Mouse (Mus musculus) granulocyte monocyte progenitor cell, adult 5-6 weeks (primary cell): Measurements from ENCODE around the gene Wdr83. TPM values are rescaled to one million over a fixed set of nuclear protein-coding genes. Genes with fewer than 3 reads are reported as not detected.

Source experiments
- ATAC-seq: replicated peaks from 2 replicates; pipeline ENCODE4 v1.8.0; 2016; ENCODE audit warnings: mild to moderate bottlenecking, moderate TSS enrichment, inconsistent platforms; ENCODE audit not compliant: poor library complexity, severe bottlenecking
- total RNA-seq, 2 experiments: library from RNA; stranded (forward) in 1 of 2; stranded (reverse) in 1 of 2; fragments of 200-712, 200-1000 nt in 1 of 2; fragments of >200 nt in 1 of 2; fragmentation: Nextera tagmentation in 1 of 2; gene quantifications; 2 replicates each; pipeline ENCODE4 v1.2.3; 2014 to 2017

Gene Wdr83
- total RNA-seq, 2 experiments from 2014 or later = 23.3 to 81.8 TPM

DNA sequence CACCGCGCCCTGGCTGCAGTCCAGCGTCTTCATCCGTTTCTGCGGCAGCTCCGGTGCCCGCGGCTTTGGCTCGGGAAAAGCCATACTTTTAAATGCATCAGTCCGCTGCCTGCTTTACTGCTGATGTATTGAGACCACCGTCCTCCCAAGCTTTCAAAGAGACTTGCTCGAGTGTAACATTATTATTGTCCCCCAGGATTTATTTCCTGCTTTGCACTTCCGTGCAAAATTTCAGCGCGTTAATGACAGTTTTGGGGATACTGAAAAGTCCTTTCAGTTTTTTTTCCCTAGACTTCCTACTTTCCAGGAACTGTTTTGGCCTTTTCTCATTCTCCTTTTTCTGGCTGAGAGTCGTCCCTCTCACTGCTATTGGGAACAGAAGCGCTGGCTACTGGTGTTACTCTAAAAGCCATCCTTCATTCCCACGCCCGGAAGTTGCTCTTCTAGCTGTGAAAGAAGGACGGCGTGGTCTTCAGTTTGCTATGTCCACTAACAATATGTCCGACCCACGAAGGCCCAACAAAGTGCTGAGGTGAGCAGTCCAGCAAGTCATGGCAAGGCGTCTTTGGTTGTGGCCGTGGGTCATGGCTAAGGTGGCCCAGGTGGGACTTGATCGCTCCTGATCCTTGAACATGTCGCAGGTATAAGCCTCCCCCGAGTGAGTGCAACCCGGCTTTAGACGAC lies 432 bp downstream of the Wdr83 start, which contains the start of gene Wdr83os:
Gene Wdr83os (plus strand): TSS at position 209 of the 684 bp plus-strand sequence.
- ATAC-seq = no peak

DNA sequence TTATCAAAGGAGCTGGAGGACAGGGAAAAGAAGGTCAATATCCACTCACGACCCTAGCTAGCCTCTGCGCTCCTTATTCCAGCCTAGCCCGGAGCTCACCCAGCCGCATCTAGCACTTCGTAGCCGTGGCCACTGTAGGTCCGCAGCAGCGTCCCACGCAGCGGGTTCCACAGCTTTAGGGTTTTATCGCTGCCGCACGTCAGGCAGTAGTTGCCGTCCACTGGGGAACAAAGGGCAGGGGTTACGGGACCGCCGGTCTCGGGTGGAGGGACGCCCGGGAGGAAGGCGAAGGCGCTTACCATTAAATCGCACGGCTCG lies 933 bp downstream of the Wdr83 start:
- no peak for ATAC-seq

- ATAC-seq = peak; percentile 43
These were observed 4.1 kb downstream of the Wdr83 start for GRCm38 (mm10) chr8:85076993-85077392.

DNA sequence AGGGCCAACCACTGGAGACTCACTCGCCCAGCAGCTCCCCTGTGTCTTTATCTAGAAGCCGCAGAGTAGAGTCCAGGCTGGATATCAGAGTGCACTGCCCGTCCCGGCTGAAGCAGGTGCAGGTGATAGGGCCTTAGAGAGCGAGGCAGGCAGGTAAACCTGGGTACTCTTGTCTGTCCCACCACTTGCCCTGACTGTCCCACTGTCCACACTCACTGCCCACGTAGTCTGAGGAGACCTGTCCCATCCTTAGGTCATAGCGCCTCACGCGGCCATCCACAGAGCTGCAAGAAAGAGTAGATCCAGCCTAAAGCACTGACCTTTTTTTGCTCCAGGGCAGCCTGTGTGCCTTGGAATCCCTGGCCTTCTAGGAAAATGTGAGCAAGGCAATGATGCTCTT lies 5.1 kb downstream of the Wdr83 start:
- ATAC-seq = no peak

DNA sequence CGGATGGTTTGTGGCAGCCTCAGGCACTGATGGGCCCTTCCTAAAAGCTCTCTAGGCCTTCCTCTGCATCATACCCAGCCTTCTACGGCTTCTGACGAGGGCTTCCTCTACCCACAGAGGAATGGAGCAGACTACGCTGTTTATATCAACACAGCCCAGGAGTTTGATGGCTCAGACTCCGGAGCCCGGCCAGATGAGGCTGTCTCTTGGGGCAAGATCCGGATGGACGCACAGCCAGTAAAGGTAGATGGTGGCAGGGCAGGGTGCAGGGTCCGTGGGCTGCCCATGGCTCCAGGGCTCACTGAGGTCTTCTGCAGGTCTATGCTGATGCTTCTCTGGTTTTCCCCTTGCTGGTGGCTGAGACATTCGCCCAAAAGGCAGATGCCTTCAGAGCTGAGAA lies 6.5 kb downstream of the Wdr83 start:
- ATAC-seq = no peak

DNA sequence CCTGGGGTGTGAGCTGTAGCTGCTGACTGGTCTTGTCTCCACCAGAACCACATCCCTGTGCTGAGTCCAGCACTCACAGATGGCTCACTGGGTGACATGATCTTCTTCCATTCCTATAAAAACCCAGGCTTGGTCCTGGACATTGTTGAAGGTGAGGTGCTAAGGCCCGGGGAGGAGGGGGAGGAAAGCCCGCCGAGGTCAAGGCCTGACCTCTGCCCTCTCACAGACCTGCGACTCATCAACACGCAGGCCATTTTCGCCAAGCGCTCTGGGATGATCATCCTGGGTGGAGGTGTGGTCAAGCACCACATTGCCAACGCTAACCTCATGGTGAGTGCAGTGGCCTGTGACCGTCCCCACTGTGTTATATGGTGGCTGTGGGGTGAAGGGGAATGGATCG lies 6.9 kb downstream of the Wdr83 start:
- no peak for ATAC-seq

GRCm38 (mm10) chr8:85073041-85073612 lies 8.0 kb downstream of the Wdr83 start:
- no peak for ATAC-seq

DNA sequence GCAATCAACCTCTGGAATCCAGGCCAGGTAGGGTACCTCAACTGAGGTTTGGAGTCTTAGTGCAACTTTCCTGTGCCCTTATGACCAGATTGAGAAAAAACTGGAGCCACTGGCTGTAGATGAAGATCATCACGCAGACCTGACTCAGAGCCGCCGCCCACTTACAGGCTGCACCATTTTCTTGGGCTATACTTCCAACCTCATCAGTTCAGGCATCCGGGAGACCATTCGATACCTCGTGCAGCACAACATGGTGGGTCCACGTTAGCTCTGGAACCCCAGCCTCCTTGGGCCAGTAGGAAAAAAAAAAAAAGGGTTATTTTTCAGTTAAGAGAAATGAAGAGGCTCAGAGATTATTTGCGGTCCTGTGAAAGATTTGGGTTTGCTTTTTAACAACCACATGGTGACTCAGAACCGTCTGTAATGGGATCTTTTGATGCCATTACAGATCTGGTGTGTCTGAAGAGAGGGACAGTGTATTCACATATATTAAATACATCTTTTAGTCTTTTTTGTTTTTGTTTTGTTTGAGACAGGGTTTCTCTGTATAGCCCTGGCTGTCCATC lies 8.7 kb downstream of the Wdr83 start:
- no peak for ATAC-seq

- ATAC-seq = peak; percentile 87
These were observed 9.4 kb downstream of the Wdr83 start, which contains the start of gene Dhps for GRCm38 (mm10) chr8:85071514-85072281. TSS of gene Dhps (plus strand) at chr8:85071757.

- ATAC-seq = peak; percentile 26
These were observed 10.1 kb downstream of the Wdr83 start for GRCm38 (mm10) chr8:85071041-85071440.

DNA sequence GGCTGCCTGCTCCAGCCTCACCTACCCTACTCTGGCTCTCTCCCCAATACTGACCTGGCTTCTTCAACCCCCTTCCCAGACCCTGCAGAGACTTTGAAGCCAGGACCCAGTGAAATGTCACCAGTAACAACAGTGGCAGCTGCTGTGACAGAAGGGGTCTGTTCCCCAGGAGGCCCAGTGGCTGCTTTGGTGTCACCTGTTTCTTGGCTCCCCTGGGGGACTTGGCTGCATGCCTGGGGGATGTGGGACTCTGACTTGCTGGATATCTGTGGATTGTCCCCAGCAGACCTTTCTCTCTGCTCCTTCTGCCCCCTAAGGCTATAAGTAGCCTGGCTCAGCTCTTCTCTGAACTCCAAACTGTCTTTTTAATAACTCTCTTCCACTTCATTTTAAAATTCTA lies 13.1 kb downstream of the Wdr83 start, which contains the start of gene Gm5741:
Gene Gm5741 (minus strand): TSS at position 1 of the 400 bp plus-strand sequence.
- no peak for ATAC-seq

DNA sequence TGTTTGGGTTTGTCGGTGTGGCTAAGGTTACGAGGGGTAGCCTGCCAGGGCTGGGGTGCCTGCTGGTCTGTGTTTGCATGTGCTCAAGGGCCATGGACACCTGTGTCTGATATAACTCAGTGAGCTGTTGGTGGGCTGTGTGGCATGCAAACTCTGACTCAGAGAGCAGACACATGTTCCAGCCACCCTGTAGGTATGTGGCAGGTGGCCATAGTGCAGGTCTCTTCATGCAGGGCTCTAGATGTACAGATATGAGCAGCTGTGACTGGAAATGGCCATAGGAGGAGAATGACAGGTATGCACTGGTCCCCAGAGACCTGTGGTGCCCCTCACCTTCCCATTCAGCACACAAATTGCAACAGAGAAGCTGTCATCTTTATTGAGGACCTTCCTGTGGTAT lies 14.0 kb downstream of the Wdr83 start:
- ATAC-seq = no peak

DNA sequence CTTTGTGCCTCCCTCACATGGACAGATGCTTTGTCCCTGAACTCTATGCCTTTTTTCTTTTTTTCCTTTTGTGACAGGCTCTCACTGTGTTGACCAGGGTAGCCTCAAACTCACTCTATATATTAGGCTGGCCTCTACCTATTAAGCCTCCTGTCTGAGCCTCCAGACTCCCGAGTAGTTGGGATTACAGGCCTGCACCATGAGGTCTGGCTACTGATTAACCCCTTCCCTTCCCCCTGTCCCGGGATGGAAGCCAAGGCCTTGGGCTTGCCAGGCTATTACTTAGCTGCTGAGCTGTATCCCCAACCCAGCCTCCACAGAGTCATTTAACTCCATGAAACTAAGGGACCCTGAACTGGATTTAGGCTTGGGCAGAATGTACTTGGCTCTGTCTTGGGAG lies 15.9 kb downstream of the Wdr83 start:
- ATAC-seq = no peak

- no peak for ATAC-seq
These were observed 18.5 kb downstream of the Wdr83 start for GRCm38 (mm10) chr8:85062603-85063002.

GRCm38 (mm10) chr8:85059879-85060616 lies 21.1 kb downstream of the Wdr83 start, which contains the start of gene Fbxw9:
TSS of gene Fbxw9 (plus strand) at chr8:85060055.
- ATAC-seq = peak; percentile 92

DNA sequence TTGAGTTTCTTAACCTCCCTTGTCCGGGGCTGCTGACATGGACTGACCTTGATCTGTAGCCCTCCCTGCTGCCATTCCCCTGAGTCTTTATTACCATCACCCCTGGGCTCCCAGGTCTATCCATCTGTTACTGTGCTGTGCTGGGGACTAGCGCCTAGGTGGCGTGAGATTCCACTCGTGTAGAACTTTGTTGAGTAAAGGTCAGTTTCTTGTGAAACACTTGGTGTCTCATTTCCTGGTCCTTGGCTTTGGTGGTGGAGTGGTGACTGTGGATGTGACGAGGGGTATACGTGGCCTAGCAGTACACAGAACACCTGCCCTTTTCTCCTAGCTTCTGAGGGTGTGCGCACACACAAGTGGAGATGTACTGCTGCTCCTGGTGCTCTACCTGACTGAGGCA lies 23.7 kb downstream of the Wdr83 start:
- no peak for ATAC-seq

DNA sequence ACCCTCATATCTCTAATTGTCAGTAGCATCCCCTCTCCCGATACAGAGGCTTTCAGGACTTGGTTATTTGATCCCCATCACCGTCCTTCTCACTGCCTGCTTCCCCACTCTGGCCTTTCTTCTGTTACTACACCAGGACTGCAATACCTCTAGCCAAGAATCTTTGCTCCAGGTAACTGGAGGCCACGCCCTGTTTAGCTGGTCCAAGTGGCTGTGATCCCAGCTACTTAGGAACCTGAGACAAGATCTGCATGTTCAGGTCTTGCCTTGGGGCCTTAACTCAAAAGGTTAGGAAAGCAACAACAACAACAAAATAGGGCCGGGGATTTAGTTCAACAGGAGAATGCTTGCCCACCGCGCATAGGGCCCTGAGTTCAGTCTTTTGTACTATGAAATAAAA lies 37.5 kb downstream of the Wdr83 start:
- ATAC-seq = no peak

DNA sequence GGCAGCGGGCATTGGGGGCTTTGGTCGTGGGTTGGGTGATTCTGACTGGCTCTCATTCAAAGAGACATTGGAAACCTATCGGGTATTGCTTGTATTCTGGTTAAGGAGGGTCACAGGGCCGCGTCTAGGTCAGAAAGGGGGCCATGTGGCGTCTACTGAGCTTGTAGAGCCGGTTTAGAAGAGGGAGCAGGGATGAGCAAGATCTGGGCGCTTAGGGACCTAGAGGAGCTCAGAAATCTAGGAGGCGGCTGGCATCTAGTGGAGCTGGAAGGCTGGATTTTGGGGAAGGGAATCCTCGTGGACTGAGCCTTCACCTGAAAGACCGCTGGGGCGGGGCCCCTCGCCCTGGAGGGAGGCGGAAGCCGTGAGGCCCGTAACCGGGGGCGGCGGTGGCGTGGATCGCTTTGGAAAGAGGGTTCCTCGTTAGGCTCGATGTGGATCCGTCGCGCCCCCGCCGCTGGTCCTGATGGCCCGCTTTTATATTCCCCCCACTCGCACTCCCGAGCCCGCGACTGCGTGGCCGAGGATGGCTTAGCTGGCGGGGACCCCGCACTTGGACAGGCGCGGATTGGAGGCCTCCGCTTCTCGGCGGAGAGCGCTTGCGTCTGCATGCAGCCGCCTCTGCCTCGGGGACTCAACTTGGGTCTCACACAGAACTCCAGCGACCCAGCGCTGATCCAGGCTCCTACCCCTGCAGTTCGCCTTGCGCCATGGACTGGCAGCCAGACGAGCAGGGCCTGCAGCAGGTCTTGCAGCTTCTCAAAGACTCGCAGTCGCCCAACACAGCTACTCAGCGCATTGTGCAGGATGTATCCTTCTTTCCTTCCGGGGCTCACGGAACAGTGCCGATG lies 43.2 kb downstream of the Wdr83 start:
- ATAC-seq = peak; percentile 39

DNA sequence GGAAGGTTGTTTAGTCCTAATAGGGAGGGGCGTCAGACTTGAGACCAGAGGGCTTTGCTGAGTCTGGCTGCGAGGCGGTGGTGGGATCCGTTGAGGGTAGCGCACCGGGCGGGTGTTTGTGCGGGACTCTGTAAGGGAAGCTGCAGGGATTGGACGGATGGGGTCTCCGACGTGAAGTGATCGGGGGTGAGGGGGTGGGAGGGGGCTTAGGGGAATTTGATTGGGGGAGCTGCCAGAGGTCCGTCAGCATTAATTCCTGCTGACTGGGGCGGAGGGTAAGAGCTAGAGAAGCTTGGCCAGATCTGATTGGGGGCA lies 43.8 kb downstream of the Wdr83 start:
- ATAC-seq = peak; percentile 24
